Mouse (Mus musculus): ENCODE measurements around the gene Cxadr. TPM values are rescaled to one million over a fixed set of nuclear protein-coding genes. Genes with fewer than 3 reads are reported as not detected.
A peak's percentile ranks its signal among the peaks of the same experiment; 100 is the strongest.

Gene Cxadr
- total RNA-seq (2021) = 10 to 100 TPM; 33.8 to 34.1 TPM

DNA sequence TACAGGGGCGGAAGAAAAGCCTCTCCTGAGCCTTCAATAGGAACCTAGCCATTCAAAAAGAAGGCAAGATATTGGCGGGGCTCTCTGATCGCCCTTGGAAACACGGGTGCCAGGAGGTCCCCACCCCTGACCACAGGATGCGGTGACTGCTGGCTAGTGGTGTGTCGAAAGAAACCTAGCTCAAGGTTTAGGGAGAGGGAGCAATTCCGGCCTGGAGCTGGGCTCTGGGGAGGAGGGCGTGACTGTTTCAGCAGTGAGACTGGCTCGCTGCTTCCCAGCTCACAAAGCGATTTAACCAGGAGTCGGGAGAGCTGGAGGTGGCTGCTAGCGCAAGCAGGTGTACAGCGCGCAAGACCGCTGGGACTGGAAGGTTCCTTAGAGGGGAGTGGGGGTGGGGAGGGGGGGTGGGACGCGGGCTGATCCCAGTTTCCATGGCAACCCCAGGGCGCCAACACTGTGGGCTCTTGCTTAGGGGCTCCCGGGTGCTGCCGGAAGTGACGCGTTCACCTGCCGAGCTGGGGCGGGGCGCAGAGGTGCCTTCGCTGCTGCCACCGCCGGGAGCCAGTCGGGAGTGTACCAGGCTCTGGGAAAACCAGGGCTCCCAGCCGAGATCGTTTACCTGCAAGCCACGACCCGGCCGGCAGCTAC, at the start of gene Cxadr:
Cxadr (plus strand) TSS at position 307 of the 648 bp plus-strand sequence.
- intact Hi-C loops (cut with DNase I) = loop anchor here (1.0 to 5.0 kb wide), 2 partner anchors 64 to 104 kb away; no protein-coding TSS in a partner anchor
- DNase-seq (ENCODE audit: low spot score in 2 of 2) = peak; percentile 86 to 89

DNA sequence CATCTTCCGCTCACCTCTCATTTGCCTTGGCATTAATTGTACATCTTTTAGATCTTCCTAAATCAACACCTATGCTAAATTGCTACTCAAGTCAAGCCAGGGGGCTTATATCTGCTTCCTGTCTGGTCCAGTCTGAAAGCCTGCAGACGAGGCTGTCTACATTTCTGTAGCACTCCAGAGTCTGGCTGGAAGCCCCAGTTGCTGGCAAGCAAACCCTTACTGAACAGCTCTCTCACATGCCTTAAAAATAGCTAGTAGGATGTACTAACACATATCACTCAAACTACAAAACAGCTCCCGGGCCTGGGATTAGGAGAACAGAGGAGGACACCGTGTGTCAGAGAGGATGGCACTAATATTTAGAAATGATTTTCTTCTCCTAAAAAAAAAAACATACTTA, 42.3 kb upstream of the Cxadr start:
- DNase-seq (ENCODE audit: low spot score in 2 of 2) = peak; percentile 37 to 68
- intact Hi-C loops (cut with DNase I) = no loop called here

DNA sequence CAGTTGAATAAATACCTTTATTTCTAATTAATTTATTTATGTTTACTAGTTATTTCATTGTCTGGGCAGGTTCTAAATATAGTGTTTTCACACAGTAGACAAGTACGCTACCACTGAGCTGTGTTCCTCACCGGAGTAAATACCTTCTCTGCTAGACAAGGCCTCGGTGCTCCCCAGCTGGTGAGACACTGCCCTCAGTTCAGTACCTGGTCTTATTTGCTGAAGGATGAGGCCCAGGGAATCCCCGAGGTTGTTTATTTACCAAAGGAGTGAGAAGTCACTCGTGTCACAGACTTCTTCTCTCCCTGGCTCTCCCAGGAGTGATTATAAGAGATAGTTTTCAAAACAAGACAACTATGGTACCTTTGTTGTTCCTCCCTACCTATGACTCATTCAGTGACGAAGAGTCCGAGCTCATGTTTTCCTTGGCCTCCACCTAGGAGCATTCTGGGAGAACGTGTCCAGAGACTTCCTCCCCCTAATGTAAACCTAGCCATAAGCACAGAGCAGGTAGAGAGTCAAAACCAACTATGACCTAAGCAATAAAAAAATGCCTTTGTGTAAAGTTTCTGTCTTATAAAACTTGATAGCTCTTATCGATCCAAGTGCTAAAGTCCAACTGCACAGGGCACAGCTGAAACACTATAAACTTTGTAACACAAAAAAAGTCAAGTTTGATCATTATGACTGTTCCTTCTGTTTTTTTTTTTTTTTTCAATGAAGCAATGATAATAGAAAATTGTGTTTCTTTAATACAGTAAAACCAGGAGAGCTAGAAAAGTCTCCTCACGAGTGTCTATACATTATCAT, 41.0 kb upstream of the Cxadr start:
- DNase-seq (ENCODE audit: low spot score in 2 of 2) = no peak
- intact Hi-C loops (cut with DNase I) = no loop called here

DNA sequence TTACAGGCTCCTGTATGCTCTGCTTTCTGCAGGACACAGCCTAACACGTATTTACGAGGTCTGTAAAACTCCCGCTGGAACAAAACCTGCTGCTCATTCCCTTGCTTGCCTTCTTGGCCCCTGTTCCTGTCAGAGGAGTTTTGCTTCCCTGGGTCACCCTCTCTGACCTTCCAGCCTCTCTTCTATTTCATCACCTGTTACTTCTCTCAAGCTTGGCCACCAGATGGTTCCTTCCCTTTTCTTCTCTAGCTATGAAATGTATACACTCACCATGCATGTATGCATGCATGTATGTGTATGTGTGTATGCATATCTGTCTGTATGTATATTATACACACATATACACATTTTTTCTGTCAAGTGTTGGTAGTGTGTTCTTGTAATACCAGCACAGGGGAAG, 39.8 kb upstream of the Cxadr start:
- intact Hi-C loops (cut with DNase I) = no loop called here
- no peak for DNase-seq (ENCODE audit: low spot score in 2 of 2)

- intact Hi-C loops (cut with DNase I) = no loop called here
- DNase-seq (ENCODE audit: low spot score in 2 of 2) = no peak
These were observed 36.7 kb upstream of the Cxadr start for GRCm38 (mm10) chr16:78264442-78265150.

DNA sequence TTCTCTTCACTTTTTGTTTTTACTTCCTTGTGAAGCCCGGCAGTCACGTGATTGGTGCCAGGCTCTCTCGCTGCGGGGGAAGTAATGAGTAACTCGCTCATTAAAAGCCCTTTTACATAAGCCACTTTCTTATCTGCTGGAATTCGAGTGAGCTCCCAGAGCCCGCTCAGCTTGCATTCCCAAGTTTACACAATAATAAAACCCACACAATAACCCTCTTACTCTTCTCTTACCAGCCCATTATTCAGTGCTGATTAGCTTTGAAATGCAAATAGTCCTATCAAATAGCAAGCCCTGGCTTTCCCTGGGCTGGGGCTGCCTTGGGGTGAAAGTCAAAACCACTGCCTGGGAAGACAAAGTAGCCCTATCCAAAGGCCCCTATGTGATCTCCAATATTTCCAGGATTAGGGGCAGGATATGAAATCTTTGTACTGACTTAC, 36.1 kb upstream of the Cxadr start:
- DNase-seq (ENCODE audit: low spot score in 2 of 2) = peak; percentile 55 to 74
- intact Hi-C loops (cut with DNase I) = no loop called here

DNA sequence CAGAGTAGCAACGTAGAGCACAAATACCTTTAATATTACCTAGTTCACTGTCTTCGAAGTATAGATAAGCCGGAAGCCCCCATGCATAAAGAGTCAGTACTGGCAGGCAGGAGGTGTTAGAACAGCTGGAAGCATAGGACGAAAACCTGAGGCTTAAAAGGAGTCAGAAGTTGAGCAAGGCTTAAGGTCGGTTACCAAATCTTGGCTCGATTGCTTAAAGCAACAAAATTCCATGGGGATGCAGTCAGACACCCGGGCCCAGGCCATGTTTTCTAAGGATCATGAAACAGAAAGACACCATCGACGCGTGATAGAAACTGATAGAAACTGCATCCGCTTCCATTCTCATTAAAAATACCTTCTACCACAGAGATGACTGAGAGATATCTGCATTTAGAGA, 35.5 kb upstream of the Cxadr start:
- DNase-seq (ENCODE audit: low spot score in 2 of 2) = no peak

GRCm38 (mm10) chr16:78267453-78267852, 33.8 kb upstream of the Cxadr start:
- DNase-seq (ENCODE audit: low spot score in 2 of 2) = no peak
- intact Hi-C loops (cut with DNase I) = no loop called here

More for the DNA sequence above, 35.5 kb upstream of the Cxadr start:
- intact Hi-C loops (cut with DNase I) = no loop called here

GRCm38 (mm10) chr16:78268167-78268566, 33.1 kb upstream of the Cxadr start:
- DNase-seq (ENCODE audit: low spot score in 2 of 2) = no peak
- intact Hi-C loops (cut with DNase I) = no loop called here

- intact Hi-C loops (cut with DNase I) = no loop called here
- peak; percentile 17 to 63 for DNase-seq (ENCODE audit: low spot score in 2 of 2)
These were observed 26.3 kb upstream of the Cxadr start for GRCm38 (mm10) chr16:78274825-78275455.

GRCm38 (mm10) chr16:78277567-78277966, 23.7 kb upstream of the Cxadr start:
- DNase-seq (ENCODE audit: low spot score in 2 of 2) = no peak
- intact Hi-C loops (cut with DNase I) = no loop called here

GRCm38 (mm10) chr16:78280093-78280881, 21.0 kb upstream of the Cxadr start:
- DNase-seq (ENCODE audit: low spot score in 2 of 2) = no peak
- intact Hi-C loops (cut with DNase I) = no loop called here

DNA sequence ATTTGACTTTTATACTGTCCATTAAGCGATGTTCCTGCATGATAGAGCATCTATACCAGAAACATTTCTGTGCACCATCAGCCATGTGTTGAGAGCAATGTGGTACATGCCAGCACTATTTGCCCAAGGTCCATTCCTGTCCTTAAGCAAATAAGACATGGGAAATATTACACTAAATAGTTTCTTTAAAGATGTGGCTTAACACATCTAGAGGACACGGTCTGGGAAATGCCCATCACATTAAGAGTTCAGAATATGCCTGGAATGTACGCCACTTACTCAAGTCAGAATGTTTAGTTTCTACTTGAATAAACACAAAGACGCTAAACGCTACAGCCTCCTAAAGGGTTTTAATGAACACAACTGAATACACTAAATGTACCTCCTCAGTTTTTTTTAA, 18.1 kb upstream of the Cxadr start:
- DNase-seq (ENCODE audit: low spot score in 2 of 2) = no peak
- intact Hi-C loops (cut with DNase I) = no loop called here

- intact Hi-C loops (cut with DNase I) = no loop called here
- no peak for DNase-seq (ENCODE audit: low spot score in 2 of 2)
These were observed 7.2 kb upstream of the Cxadr start for GRCm38 (mm10) chr16:78294051-78294450.

DNA sequence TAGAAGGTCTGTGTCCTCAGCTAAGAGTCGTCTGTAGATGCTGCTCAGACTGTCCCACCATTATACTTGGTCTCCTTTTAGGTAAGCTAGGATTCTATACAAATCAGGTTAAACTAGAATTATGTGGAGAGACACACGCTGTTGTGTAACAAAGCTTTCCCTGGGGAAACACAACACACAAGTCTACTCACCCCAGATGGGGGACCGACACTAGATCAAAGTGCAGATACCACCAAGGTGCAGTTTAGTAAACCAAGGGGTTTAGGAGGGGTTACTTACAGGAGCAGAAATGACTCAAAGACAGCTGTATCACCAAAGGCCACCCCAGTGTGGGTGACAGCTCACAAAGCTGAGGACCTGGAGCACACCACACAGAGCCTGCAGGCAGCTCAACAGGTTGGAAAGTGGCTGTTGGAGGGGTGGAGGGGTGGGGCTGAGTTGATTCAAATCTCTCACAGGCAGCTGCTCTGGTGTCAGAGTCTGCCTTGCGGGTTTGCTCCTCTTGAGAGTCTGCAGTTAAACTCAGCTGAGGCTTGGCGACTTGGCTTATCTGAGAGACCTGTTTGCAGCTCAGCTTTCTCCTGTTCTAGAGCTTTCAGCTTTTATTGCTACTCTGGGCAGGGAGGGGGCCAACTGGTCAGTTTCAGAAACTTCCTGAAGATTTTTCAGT, 6.5 kb upstream of the Cxadr start:
- intact Hi-C loops (cut with DNase I) = no loop called here
- DNase-seq (ENCODE audit: low spot score in 2 of 2) = no peak

- DNase-seq (ENCODE audit: low spot score in 2 of 2) = no peak
- intact Hi-C loops (cut with DNase I) = no loop called here
These were observed 5.7 kb upstream of the Cxadr start for GRCm38 (mm10) chr16:78295601-78296000.

GRCm38 (mm10) chr16:78296114-78296513, 5.2 kb upstream of the Cxadr start:
- DNase-seq (ENCODE audit: low spot score in 2 of 2) = no peak
- intact Hi-C loops (cut with DNase I) = no loop called here

DNA sequence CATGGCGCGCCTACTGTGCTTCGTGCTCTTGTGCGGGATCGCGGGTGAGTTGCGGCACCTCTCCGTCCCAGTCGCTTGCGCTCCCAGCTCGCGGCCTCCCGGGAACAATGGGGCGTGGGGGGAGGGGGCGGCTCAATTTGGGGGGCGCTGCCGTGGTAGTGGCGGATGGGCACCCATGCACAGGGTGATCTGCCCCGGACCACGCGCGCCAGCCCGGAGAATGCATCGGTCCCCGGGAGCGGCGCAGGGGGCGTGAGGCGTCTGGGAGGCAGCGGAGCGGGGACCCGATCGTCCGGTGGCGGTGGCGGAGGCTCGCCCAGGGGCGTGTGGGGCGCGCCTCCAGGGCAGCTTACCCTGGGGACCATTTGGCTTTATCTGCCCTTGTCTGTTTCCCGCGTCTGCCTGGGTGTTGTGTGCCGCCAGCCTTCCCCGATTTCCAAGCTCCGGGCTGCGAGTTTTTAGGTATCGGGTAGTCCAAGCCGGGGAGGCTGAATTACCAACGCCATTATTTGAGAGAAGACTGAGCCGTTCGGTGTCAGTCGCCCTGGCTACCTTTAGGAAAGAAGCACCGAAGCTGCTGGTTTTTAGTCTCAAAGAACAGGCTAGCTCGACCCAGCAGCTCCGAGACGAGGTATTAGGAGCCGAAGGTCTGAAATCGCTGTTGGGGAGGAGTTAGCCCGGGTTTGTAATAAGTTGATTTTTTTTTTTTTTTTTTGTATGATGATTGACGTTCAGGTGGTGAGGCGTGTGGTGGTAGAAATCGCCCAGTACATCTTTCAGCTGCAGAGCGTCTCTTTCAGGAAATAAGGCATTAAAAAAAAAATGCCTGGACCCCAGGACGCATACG, 765 bp downstream of the Cxadr start:
- intact Hi-C loops (cut with DNase I) = loop anchor here (1.0 to 5.0 kb wide), 3 partner anchors 15 to 105 kb away; no protein-coding TSS in a partner anchor
- peak in 1 of 2 experiments; percentile 36 for DNase-seq (ENCODE audit: low spot score in 2 of 2)
